Mouse (Mus musculus) lung, adult 2 months (tissue): ENCODE measurements around the gene Blvra. TPM values are rescaled to one million over a fixed set of nuclear protein-coding genes. Genes with fewer than 3 reads are reported as not detected.
"Not testable (repeated sequence)": the region's sequence is repeated elsewhere in the genome, so short reads cannot be mapped to it uniquely, and the experiment has no call there.

Source experiments
- DNase-seq: peaks from one replicate; pipeline ENCODE4 v3.0.0; 2022
- H3K4me1 ChIP-seq: fragments of 200-500 bp; 2 replicates; pipeline ENCODE4 v1.6.1; 2011; ENCODE audit warnings: low read length; ENCODE audit not compliant: control insufficient read depth, insufficient read depth
- H3K4me3 ChIP-seq: fragments of 200-500 bp; replicated peaks from 2 replicates; pipeline ENCODE3; 2011; ENCODE audit warnings: low read depth, mild to moderate bottlenecking, control low read depth, low read length; ENCODE audit errors: extremely low read depth
- CTCF ChIP-seq: fragments of 200-500 bp; IDR thresholded peaks from 2 replicates; pipeline ENCODE4 v1.5.1; 2011; ENCODE audit warnings: mild to moderate bottlenecking, low read length, control low read depth; ENCODE audit not compliant: insufficient read depth
- POLR2A ChIP-seq: fragments of 200-500 bp; IDR thresholded peaks from 2 replicates; pipeline ENCODE4 v1.6.1; 2011; ENCODE audit warnings: low read depth, mild to moderate bottlenecking, control low read depth, low read length, borderline replicate concordance; ENCODE audit errors: extremely low read depth
- WGBS: fragments of 180-500 bp; shearing (Covaris S2); methylation state at CpG from one replicate; pipeline ENCODE4 v1.1.7; 2018; 5-methylcytosine and 5-hydroxymethylcytosine counted together
- polyA plus RNA-seq: library from polyadenylated mRNA; depleted of rRNA; stranded (reverse); fragments of >200 nt; gene quantifications from 2 replicates; pipeline ENCODE4 v1.2.3, GENCODE M21; 2012; rRNA removed

Blvra gene
- 5.6 and 13.3 TPM in 2 replicates for polyA plus RNA-seq

GRCm38 (mm10) chr2:127070435-127070841 is at the start of gene Blvra:
Gene Blvra (plus strand): TSS chr2:127070665.
- DNase-seq: peak; percentile 81
- no peak for TF ChIP-seq CTCF
- TF ChIP-seq POLR2A: peak; percentile 70; the same call in 1 of the 2 replicates
- Histone ChIP-seq H3K4me3 (peak within 1 kb of the TSS; percentile 75), H3K4me1 (peaks cover 8% of the 10 kb centered on the region)
- WGBS: under 1% methylated on average over 32 of the region's 32 CpGs

GRCm38 (mm10) chr2:127035006-127035605 is 35.4 kb upstream of the Blvra start:
- no peaks in the 10 kb centered on the region for H3K4me1 ChIP-seq
- DNase-seq: no peak
- WGBS: 92% methylated on average over 9 of the region's 9 CpGs
- TF ChIP-seq POLR2A (no peak), CTCF (no peak)
- no peak overlapping the region for H3K4me3 ChIP-seq

- no peaks in the 10 kb centered on the region for H3K4me1 ChIP-seq
- H3K4me3 ChIP-seq: no peak overlapping the region
Observed at GRCm38 (mm10) chr2:127037299-127037698, 33.2 kb upstream of the Blvra start.

GRCm38 (mm10) chr2:127061471-127061870 is 9.0 kb upstream of the Blvra start:
- TF ChIP-seq POLR2A: no peak
- no peak for TF ChIP-seq CTCF
- WGBS: 92% methylated on average over 9 of the region's 9 CpGs
- Histone ChIP-seq H3K4me1 (no peaks in the 10 kb centered on the region), H3K4me3 (no peak overlapping the region)
- no peak for DNase-seq

More at GRCm38 (mm10) chr2:127037299-127037698, 33.2 kb upstream of the Blvra start:
- no peak for DNase-seq
- 86% methylated on average over 4 of the region's 4 CpGs for WGBS
- TF ChIP-seq CTCF (no peak), POLR2A (no peak)

GRCm38 (mm10) chr2:127068806-127069205 is 1.7 kb upstream of the Blvra start:
- H3K4me3 ChIP-seq: no peak overlapping the region
- 81% methylated on average over 7 of the region's 7 CpGs for WGBS
- TF ChIP-seq CTCF (no peak), POLR2A (no peak)
- H3K4me1 ChIP-seq: peaks cover 8% of the 10 kb centered on the region
- DNase-seq: no peak

GRCm38 (mm10) chr2:127069781-127070434 is 557 bp upstream of the Blvra start:
- no peak for TF ChIP-seq CTCF
- TF ChIP-seq POLR2A: no peak
- Histone ChIP-seq H3K4me1 (peaks cover 8% of the 10 kb centered on the region), H3K4me3 (peak overlapping the region; percentile 11)
- DNase-seq: peak; percentile 7
- WGBS: 21% methylated on average over 11 of the region's 11 CpGs

- TF ChIP-seq CTCF (no peak), POLR2A (no peak)
- 6% methylated on average over 9 of the region's 9 CpGs for WGBS
- no peak for DNase-seq
- Histone ChIP-seq H3K4me3 (peak overlapping the region; percentile 75), H3K4me1 (peaks cover 8% of the 10 kb centered on the region)
Observed at GRCm38 (mm10) chr2:127070879-127071278, 414 bp downstream of the Blvra start.

- peaks cover 8% of the 10 kb centered on the region for H3K4me1 ChIP-seq
- no peak for TF ChIP-seq POLR2A
- no peak for TF ChIP-seq CTCF
- 78% methylated on average over 2 of the region's 2 CpGs for WGBS
- DNase-seq: no peak
- no peak overlapping the region for H3K4me3 ChIP-seq
Observed at GRCm38 (mm10) chr2:127074116-127074515, 3.7 kb downstream of the Blvra start.

GRCm38 (mm10) chr2:127077611-127078010 is 7.1 kb downstream of the Blvra start:
- no peak for DNase-seq
- TF ChIP-seq CTCF (no peak), POLR2A (no peak)
- H3K4me1 ChIP-seq: no peaks in the 10 kb centered on the region
- 77% methylated on average over 9 of the region's 9 CpGs for WGBS
- no peak overlapping the region for H3K4me3 ChIP-seq

- DNase-seq, H3K4me3 ChIP-seq, H3K4me1 ChIP-seq: not testable (repeated sequence)
- 38% methylated on average over 2 of the region's 2 CpGs for WGBS
Observed at GRCm38 (mm10) chr2:127079066-127079465, 8.6 kb downstream of the Blvra start.
